Mouse (Mus musculus) heart, embryonic 12.5 days (tissue): Measurements from ENCODE around the gene Eif3d. TPM values are rescaled to one million over a fixed set of nuclear protein-coding genes. Genes with fewer than 3 reads are reported as not detected.

Experiments used
- ATAC-seq: fragments of 200-750 bp; cut with Nextera tagmentation; 2 replicates; pipeline ENCODE4 v1.8.0; 2017; ENCODE audit warnings: moderate TSS enrichment, moderate library complexity; ENCODE audit not compliant: insufficient number of reproducible peaks, low FRiP score
- H3K27ac ChIP-seq: fragments of 300-500 bp; sonication (generic); 2 replicates; pipeline ENCODE4 v1.5.1; 2016; ENCODE audit warnings: mild to moderate bottlenecking, moderate library complexity; ENCODE audit not compliant: poor library complexity, severe bottlenecking
- H3K27me3 ChIP-seq: fragments of 300-500 bp; sonication (generic); replicated peaks from 2 replicates; pipeline ENCODE4 v1.6.1; 2016; ENCODE audit warnings: mild to moderate bottlenecking, moderate library complexity
- H3K36me3 ChIP-seq: fragments of 300-500 bp; sonication (generic); 2 replicates; pipeline ENCODE4 v1.6.1; 2016; ENCODE audit warnings: mild to moderate bottlenecking, moderate library complexity
- H3K4me1 ChIP-seq: fragments of 300-500 bp; sonication (generic); replicated peaks from 2 replicates; pipeline ENCODE4 v1.6.1; 2016; ENCODE audit warnings: mild to moderate bottlenecking
- H3K4me2 ChIP-seq: fragments of 300-500 bp; sonication (generic); 2 replicates; pipeline ENCODE4 v1.6.1; 2016; ENCODE audit warnings: mild to moderate bottlenecking, moderate library complexity
- H3K4me3 ChIP-seq: fragments of 300-500 bp; sonication (generic); 2 replicates; pipeline ENCODE4 v1.5.1; 2016; ENCODE audit warnings: mild to moderate bottlenecking
- H3K9ac ChIP-seq: fragments of 300-500 bp; sonication (generic); 2 replicates; pipeline ENCODE4 v1.6.1; 2016; ENCODE audit warnings: mild to moderate bottlenecking, moderate library complexity
- H3K9me3 ChIP-seq: fragments of 300-500 bp; sonication (generic); replicated peaks from 2 replicates; pipeline ENCODE4 v1.6.1; 2016; ENCODE audit warnings: mild to moderate bottlenecking, moderate library complexity
- WGBS: fragments of 180-500 bp; shearing (Covaris S2); methylation state at CpG from one replicate; pipeline ENCODE4 v1.1.7; 2016; 5-methylcytosine and 5-hydroxymethylcytosine counted together
- polyA plus RNA-seq: library from polyadenylated mRNA; unstranded; fragments of >200 nt; fragmentation: Nextera tagmentation; extraction: Ambion mirVana; gene quantifications from 2 replicates; pipeline ENCODE4 v1.2.1, GENCODE M21; 2016

Eif3d gene
- polyA plus RNA-seq, 1 experiment from 2014 or later, result 157 TPM

DNA sequence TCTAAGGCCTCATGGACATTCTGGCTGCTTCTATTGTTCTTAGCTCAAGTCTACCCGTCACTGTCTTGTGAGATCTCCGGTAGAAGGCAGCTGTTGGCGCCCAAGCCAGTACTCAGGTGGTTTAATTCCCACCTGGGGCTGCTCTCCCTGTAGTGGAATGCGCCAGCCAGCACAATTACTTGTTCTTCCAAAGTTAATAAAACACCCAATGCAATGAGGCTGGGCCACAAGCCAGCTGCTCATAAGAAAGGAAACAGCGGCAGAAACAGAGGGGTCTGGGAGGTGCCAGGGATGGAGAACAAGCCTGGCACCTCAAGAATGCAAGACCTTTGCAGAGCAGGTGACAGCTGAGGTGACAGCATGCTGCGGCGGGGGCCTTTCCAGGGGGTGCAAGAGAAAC is 21.6 kb downstream of the Eif3d start:
- no peak overlapping the region for H3K9ac ChIP-seq
- no peak for ATAC-seq
- no peaks in the 10 kb centered on the region for H3K9me3 ChIP-seq
- no peaks in the 10 kb centered on the region for H3K36me3 ChIP-seq
- no peak overlapping the region for H3K4me3 ChIP-seq
- no peaks in the 10 kb centered on the region for H3K4me1 ChIP-seq
- WGBS, result 81% methylated on average over 7 of the region's 7 CpGs
- no peak overlapping the region for H3K27ac ChIP-seq
- peaks cover 10% of the 10 kb centered on the region for H3K27me3 ChIP-seq
- no peak overlapping the region for H3K4me2 ChIP-seq

DNA sequence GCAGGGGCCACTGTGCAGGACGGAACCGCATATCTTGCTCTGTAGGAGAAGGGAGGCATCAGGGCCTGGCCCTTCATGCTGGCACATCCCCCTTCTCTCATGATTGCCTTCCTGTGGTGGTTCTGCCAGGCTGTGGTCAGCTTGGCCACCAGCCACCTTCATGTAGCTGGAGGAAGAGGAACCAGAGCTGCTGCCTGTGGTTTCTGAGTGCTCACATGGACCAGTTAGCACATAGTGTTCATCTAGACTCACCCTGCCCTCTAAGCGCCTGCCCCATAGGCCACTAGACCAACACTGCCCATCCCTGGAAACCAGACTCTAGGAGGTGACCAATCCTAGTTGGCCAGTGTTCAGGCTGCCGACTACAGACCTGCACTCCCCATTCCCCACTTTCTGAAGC is 24.9 kb downstream of the Eif3d start:
- Histone ChIP-seq H3K4me2 (no peak overlapping the region), H3K27me3 (no peaks in the 10 kb centered on the region), H3K9me3 (no peaks in the 10 kb centered on the region), H3K36me3 (no peaks in the 10 kb centered on the region), H3K9ac (no peak overlapping the region), H3K27ac (no peak overlapping the region), H3K4me1 (no peaks in the 10 kb centered on the region), H3K4me3 (no peak overlapping the region)
- no peak for ATAC-seq
- WGBS, result 75% methylated on average over 4 of the region's 4 CpGs

DNA sequence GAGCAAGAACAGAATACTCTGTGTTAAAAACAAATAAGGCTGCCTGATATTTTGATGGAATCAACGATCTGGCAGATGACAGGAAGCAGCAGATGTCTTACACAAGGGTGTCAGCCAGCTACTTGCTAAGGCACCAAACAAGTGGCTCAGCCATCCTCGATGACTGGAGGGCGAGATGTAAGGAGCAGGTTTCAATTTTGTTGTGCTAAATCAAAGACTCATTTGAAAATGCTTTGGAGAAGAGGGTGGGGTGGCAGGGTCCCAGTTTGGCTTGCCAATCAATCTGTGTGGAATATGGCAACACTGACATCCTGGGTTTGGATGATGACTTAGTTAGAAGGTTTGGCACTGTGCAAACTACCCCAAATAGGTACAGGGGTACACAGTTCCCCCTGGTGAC is 29.1 kb downstream of the Eif3d start:
- H3K4me2 ChIP-seq, result no peak overlapping the region
- WGBS, result 67% methylated on average over 3 of the region's 3 CpGs
- H3K9ac ChIP-seq, result no peak overlapping the region
- H3K4me1 ChIP-seq, result 0 out of 2 replicates have a peak, but pooled peaks cover 2% of the 10 kb centered on the region
- H3K27me3 ChIP-seq, result 0 out of 2 replicates have a peak, but pooled peaks cover 3% of the 10 kb centered on the region
- H3K27ac ChIP-seq, result no peak overlapping the region
- no peaks in the 10 kb centered on the region for H3K36me3 ChIP-seq
- no peak overlapping the region for H3K4me3 ChIP-seq
- ATAC-seq, result no peak
- no peaks in the 10 kb centered on the region for H3K9me3 ChIP-seq

DNA sequence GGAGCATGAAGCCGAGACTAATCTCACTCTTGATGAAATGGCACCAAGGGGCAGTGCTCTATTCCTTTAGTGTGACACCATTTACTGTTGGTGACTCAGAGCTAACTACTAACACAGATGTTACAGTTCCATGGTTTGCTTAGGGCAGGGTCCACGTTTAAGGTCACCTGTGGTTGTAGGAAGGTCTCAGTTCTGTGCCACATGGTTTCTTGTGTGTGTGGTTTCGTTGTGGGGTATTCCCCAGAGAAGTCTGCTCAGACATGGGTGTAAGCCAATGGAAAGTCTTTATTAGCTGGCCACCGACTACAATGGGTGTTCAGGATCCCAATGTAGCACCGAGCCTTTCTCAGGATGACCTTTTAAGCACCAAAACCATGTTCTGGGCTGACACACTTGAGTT is 32.1 kb downstream of the Eif3d start:
- Histone ChIP-seq H3K27ac (no peak overlapping the region), H3K36me3 (no peaks in the 10 kb centered on the region), H3K9me3 (no peaks in the 10 kb centered on the region), H3K27me3 (peaks cover 6% of the 10 kb centered on the region; the same call in 1 of the 2 replicates), H3K4me3 (no peak overlapping the region), H3K4me1 (peaks cover 4% of the 10 kb centered on the region), H3K4me2 (no peak overlapping the region), H3K9ac (no peak overlapping the region)
- WGBS, result 71% methylated on average over 5 of the region's 5 CpGs
- ATAC-seq, result no peak

DNA sequence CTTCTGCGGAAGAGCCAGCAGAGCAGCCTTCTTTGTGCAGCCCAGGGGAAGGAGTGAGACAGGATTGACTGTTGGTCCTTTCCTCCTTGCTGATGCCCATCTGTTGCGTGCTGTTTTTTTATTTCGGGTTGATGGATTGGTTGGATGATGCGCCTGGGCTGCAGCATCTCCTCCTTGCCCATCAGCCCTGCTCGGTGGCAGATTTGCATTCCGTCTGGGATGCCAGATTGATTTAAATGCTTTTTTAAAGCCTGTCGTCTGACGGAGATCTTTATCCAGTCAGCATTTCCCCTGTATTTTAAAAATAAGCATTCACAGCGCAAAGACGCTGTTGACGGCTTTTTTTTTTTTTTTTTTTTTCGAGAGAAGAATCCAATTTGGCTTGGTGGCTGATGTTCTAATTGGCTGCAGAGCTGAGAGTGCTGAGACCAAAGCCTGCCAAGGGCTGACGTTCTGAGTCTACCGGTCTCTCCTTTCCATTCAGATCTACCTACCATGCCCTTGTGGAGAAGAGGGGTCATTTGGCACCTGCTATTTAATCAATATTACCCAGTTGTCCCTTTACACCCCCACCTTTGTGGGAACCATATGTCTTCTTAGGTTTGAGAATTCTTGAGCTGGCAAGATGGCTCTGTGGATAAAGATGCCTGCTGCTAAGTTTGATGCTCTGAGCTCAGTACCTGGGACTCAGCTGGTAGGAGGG is 34.8 kb downstream of the Eif3d start:
- no peak for ATAC-seq
- H3K4me3 ChIP-seq, result no peak overlapping the region
- H3K9ac ChIP-seq, result no peak overlapping the region
- 74% methylated on average over 14 of the region's 14 CpGs for WGBS
- no peak overlapping the region for H3K4me2 ChIP-seq
- H3K36me3 ChIP-seq, result no peaks in the 10 kb centered on the region
- H3K4me1 ChIP-seq, result peaks cover 14% of the 10 kb centered on the region
- peaks cover 6% of the 10 kb centered on the region; the same call in 1 of the 2 replicates for H3K27me3 ChIP-seq
- H3K27ac ChIP-seq, result no peak overlapping the region
- H3K9me3 ChIP-seq, result no peaks in the 10 kb centered on the region

DNA sequence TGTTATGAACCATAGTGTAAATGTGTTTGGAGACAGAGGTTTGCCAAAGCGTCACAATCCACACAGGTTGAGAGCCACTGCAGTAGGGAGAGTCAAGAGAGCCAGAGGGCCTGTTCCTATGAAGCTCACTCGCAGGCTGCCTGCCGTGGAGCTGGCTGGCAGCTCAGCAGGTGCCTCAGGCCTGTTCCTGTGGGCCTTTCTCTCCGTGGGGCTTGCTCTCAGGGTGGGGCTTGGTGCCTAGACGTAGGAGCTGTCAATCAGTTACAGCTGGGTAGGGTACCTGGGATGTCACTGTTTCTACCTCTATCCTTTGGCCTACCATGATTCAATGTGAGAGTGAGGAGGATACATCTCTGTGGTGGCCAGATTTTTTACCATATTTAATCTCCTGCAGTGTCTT is 35.6 kb downstream of the Eif3d start:
- no peaks in the 10 kb centered on the region for H3K36me3 ChIP-seq
- no peak overlapping the region for H3K4me3 ChIP-seq
- ATAC-seq, result no peak
- no peak overlapping the region for H3K4me2 ChIP-seq
- H3K27ac ChIP-seq, result no peak overlapping the region
- H3K9me3 ChIP-seq, result no peaks in the 10 kb centered on the region
- peaks cover 6% of the 10 kb centered on the region; the same call in 1 of the 2 replicates for H3K27me3 ChIP-seq
- peaks cover 17% of the 10 kb centered on the region for H3K4me1 ChIP-seq
- 66% methylated on average over 5 of the region's 5 CpGs for WGBS
- H3K9ac ChIP-seq, result no peak overlapping the region

DNA sequence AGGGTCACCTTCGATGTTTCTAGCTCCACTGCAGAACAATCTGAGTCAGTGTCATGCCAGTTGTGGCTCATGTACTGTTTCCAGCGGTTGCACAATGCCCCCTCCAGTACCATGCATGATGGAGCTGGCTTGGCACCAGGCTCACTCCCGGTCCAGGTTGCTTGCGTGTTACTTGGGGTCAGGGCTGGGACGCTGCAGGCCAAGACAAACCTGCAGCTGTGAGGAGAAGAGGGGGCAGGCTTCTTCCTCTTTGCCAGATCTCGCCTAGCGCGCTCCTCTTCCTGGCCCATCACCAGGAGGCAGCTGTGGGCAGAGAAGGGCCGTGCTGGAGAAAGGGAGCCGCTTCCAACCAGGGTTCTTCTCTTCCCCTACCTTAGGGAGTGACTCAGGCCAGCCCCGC is 36.3 kb downstream of the Eif3d start:
- Histone ChIP-seq H3K4me2 (no peak overlapping the region), H3K36me3 (no peaks in the 10 kb centered on the region), H3K27me3 (peaks cover 6% of the 10 kb centered on the region; the same call in 1 of the 2 replicates), H3K9ac (no peak overlapping the region), H3K9me3 (no peaks in the 10 kb centered on the region), H3K4me1 (peaks cover 23% of the 10 kb centered on the region), H3K27ac (no peak overlapping the region), H3K4me3 (no peak overlapping the region)
- no peak for ATAC-seq
- 67% methylated on average over 11 of the region's 11 CpGs for WGBS

DNA sequence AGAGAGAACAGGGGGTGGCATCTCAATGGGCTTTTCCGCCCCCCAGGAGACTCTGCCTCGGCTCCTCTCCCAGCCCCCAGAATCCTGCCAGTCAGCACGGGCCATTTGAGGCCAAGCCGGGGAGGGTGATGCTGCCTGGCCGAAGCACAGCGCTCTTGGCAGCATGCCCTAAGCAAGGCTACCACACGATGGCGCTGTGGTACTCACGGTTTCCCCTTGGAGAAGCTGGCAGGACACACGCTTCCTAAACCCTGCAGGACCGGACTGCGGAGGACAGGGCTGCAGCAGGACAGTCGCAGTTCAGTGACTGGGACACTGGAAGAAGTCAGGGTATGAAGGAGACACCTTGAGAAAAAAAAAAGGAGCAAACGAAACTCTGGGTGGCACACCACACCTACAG is 36.8 kb downstream of the Eif3d start:
- no peaks in the 10 kb centered on the region for H3K9me3 ChIP-seq
- peaks cover 24% of the 10 kb centered on the region for H3K4me1 ChIP-seq
- no peaks in the 10 kb centered on the region for H3K36me3 ChIP-seq
- H3K27me3 ChIP-seq, result peaks cover 6% of the 10 kb centered on the region; the same call in 1 of the 2 replicates
- no peak overlapping the region for H3K27ac ChIP-seq
- no peak overlapping the region for H3K4me3 ChIP-seq
- peak overlapping the region; percentile 9; the same call in 1 of the 2 replicates for H3K4me2 ChIP-seq
- 1% methylated on average over 14 of the region's 14 CpGs for WGBS
- ATAC-seq, result peak; percentile 40
- H3K9ac ChIP-seq, result no peak overlapping the region

DNA sequence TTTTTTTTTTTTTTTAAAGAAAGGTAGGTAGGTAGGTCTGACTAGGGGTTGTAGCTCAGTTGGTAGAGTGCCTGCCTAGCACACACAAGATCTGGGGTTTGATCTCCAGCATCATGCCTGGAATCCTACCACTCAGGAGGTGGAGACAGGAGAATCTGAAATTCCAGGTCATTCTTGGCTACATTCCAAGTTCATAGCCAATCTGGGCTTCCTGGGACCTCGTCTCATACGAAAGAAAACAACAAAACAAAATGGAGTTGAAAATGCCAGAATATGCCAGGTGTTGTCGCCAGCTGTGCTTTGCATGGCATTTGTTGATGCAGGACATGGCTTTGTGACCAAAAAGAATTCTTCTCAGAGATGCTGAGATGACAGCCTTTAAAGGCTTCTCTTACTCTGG is 37.4 kb downstream of the Eif3d start:
- H3K9ac ChIP-seq, result no peak overlapping the region

DNA sequence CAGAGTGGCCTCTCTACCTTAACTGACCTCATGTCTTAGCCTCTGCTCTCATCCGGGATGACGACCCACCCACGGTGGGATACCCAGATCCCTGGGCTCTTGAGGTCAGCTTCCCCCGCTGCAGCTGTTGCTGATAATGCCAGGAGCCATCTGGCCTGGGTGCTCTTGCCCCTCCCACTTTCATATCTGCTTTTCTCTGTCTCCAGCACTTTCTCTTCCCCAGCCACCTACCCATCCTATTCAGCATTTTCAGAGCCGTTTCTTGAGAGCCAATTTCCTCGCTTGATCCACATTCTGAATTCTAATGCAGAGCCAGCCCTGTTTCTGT is 39.0 kb downstream of the Eif3d start:
- H3K27me3 ChIP-seq, result peaks cover 3% of the 10 kb centered on the region; the same call in 1 of the 2 replicates
- H3K4me3 ChIP-seq, result no peak overlapping the region
- no peak overlapping the region for H3K4me2 ChIP-seq
- peaks cover 9% of the 10 kb centered on the region for H3K36me3 ChIP-seq
- ATAC-seq, result no peak
- H3K27ac ChIP-seq, result no peak overlapping the region
- H3K9ac ChIP-seq, result 0 out of 2 replicates have a peak overlapping the region, but pooled peaks have one; percentile 33
- peaks cover 33% of the 10 kb centered on the region for H3K4me1 ChIP-seq
- WGBS, result 38% methylated on average over 6 of the region's 6 CpGs
- H3K9me3 ChIP-seq, result no peaks in the 10 kb centered on the region

More for the DNA sequence above, 37.4 kb downstream of the Eif3d start:
- Histone ChIP-seq H3K36me3 (no peaks in the 10 kb centered on the region), H3K27me3 (peaks cover 6% of the 10 kb centered on the region; the same call in 1 of the 2 replicates), H3K4me1 (peaks cover 24% of the 10 kb centered on the region), H3K4me2 (0 out of 2 replicates have a peak overlapping the region, but pooled peaks have one; percentile 9), H3K9me3 (no peaks in the 10 kb centered on the region), H3K27ac (no peak overlapping the region), H3K4me3 (no peak overlapping the region)
- no peak for ATAC-seq
- 66% methylated on average over 3 of the region's 3 CpGs for WGBS

DNA sequence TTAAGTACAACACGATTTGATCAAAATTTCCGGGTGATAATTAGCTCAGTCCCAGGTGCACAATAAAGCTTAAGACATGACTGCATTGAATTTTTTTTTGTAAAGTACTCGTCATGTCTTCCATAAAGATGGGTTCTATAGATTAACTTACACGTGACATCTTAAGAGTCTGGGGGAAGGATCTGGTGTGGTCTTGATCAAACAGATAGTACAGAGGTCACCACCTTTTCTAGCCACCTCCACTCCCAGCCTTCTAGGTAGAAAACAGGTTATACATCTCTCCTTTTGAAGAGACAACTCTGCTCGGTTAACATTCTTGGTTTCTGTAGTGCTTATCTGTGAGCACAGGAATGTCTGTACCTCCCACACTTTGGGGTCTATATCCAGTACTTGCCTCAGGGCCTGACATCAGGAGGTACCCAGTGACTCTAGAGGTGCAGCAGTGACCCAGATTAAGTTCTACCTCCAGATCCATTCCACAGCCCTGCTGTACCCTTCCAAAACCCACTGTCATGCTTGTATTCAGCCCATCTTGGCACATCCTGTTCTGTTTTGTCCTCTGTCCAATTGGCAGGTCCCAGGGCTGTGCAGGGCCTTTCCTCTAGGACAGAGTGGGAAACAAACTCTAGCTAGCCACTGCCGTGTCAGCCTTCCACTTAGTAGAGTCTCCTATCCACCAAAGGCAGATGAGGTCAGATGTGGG is 39.5 kb downstream of the Eif3d start:
- no peaks in the 10 kb centered on the region for H3K9me3 ChIP-seq
- H3K27me3 ChIP-seq, result peaks cover 3% of the 10 kb centered on the region; the same call in 1 of the 2 replicates
- H3K4me1 ChIP-seq, result peaks cover 33% of the 10 kb centered on the region
- H3K4me3 ChIP-seq, result no peak overlapping the region
- 0 out of 2 replicates have a peak overlapping the region, but pooled peaks have one; percentile 33 for H3K9ac ChIP-seq
- WGBS, result 59% methylated on average over 6 of the region's 6 CpGs
- H3K4me2 ChIP-seq, result no peak overlapping the region
- no peak overlapping the region for H3K27ac ChIP-seq
- peaks cover 13% of the 10 kb centered on the region for H3K36me3 ChIP-seq
- no peak for ATAC-seq
